Mouse (Mus musculus) monocyte, adult 5-6 weeks (primary cell): Measurements from ENCODE around the gene Gm10663. TPM values are rescaled to one million over a fixed set of nuclear protein-coding genes. Genes with fewer than 3 reads are reported as not detected.

ENCODE experiments used
- ATAC-seq: fragments of 153-309, 156-312 bp; replicated peaks from 2 replicates; pipeline ENCODE4 v1.8.0; 2017; ENCODE audit warnings: mild to moderate bottlenecking; ENCODE audit not compliant: low TSS enrichment, insufficient number of reproducible peaks, severe bottlenecking, poor library complexity, low FRiP score
- total RNA-seq: library from RNA; stranded (forward); fragments of 200-1000, 200-491, 200-594 nt; gene quantifications from 3 replicates; pipeline ENCODE4 v1.2.3, GENCODE M21; 2017

Gene Gm10663
- not detected in 3 replicates for total RNA-seq

- no peak for ATAC-seq
These were observed at the start of gene Gm10663 for GRCm38 (mm10) chr8:65074733-65075132. TSS of gene Gm10663 (plus strand) at chr8:65075033.

- no peak for ATAC-seq
These were observed 45.7 kb upstream of the Gm10663 start for GRCm38 (mm10) chr8:65028959-65029686.

GRCm38 (mm10) chr8:65029776-65030175 lies 45.1 kb upstream of the Gm10663 start:
- ATAC-seq, result no peak

GRCm38 (mm10) chr8:65030735-65031485 lies 43.9 kb upstream of the Gm10663 start:
- no peak for ATAC-seq

- no peak for ATAC-seq
These were observed 42.7 kb upstream of the Gm10663 start for GRCm38 (mm10) chr8:65032107-65032506.

- ATAC-seq, result no peak
These were observed 41.8 kb upstream of the Gm10663 start for GRCm38 (mm10) chr8:65033056-65033455.

- no peak for ATAC-seq
These were observed 40.7 kb upstream of the Gm10663 start for GRCm38 (mm10) chr8:65034136-65034535.

GRCm38 (mm10) chr8:65037117-65037533 lies 37.7 kb upstream of the Gm10663 start, which contains the start of gene Apela:
TSS of gene Apela (minus strand) at chr8:65037336.
- ATAC-seq, result no peak

- ATAC-seq, result no peak
These were observed 28.3 kb upstream of the Gm10663 start for GRCm38 (mm10) chr8:65046565-65046964.

GRCm38 (mm10) chr8:65047193-65047592 lies 27.6 kb upstream of the Gm10663 start:
- no peak for ATAC-seq

GRCm38 (mm10) chr8:65047801-65048200 lies 27.0 kb upstream of the Gm10663 start:
- no peak for ATAC-seq

GRCm38 (mm10) chr8:65053554-65053953 lies 21.3 kb upstream of the Gm10663 start:
- no peak for ATAC-seq

- no peak for ATAC-seq
These were observed 20.9 kb upstream of the Gm10663 start for GRCm38 (mm10) chr8:65053968-65054367.

- no peak for ATAC-seq
These were observed 18.1 kb upstream of the Gm10663 start for GRCm38 (mm10) chr8:65056722-65057121.

GRCm38 (mm10) chr8:65062195-65062594 lies 12.6 kb upstream of the Gm10663 start:
- ATAC-seq, result no peak

- ATAC-seq, result no peak
These were observed 10.8 kb upstream of the Gm10663 start for GRCm38 (mm10) chr8:65064071-65064470.

- no peak for ATAC-seq
These were observed 9.2 kb upstream of the Gm10663 start for GRCm38 (mm10) chr8:65065622-65066021.

GRCm38 (mm10) chr8:65067031-65067430 lies 7.8 kb upstream of the Gm10663 start:
- no peak for ATAC-seq

- no peak for ATAC-seq
These were observed 7.0 kb upstream of the Gm10663 start for GRCm38 (mm10) chr8:65067694-65068472.
